Mouse (Mus musculus): Measurements from ENCODE around the gene Kmt2b.

DNA sequence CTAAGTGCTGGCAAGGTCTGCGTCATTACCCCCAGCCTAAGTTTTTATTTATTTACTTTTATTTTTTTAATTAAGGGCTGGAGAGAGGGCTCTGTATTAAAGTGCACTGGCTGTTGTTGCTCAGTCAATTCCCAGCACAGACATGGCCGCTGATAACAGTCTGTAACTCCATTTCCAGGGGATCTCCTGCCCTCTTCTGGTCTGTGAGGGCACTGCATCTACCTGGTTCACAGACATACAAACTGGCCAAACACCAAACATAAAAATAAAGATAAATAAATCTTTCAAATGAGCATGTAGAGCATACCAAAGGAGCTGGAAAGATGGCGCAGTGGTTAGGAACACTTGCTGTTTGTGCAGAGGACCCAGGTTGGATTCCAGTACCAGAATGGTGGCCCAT lies 30.7 kb upstream of the Kmt2b start:
- peak; percentile 33; the same call in 1 of the 2 replicates for TF ChIP-seq CTCF (IDR thresholded peaks at IDR 0.05; ENCODE audit: borderline replicate concordance, insufficient read depth, low read depth, low read length)
- no peak for TF ChIP-seq POLR2A (IDR thresholded peaks at IDR 0.05; ENCODE audit: borderline replicate concordance, insufficient read depth, low read length)

Measured in cerebellum, adult 2 months (tissue).